Mouse (Mus musculus) heart, adult 8-10 months (tissue): ENCODE measurements around the gene Skor1. TPM values are rescaled to one million over a fixed set of nuclear protein-coding genes. Genes with fewer than 3 reads are reported as not detected.
A peak's percentile ranks its signal among the peaks of the same experiment; 100 is the strongest.

Source experiments
- DNase-seq: peaks from one replicate; pipeline ENCODE4 v3.0.0; 2022; ENCODE audit warnings: low spot score
- total RNA-seq, 4 experiments: library from RNA; stranded (reverse); gene quantifications; 2 replicates each; pipeline ENCODE4 v1.2.4; 2022

The Skor1 gene
- total RNA-seq, result under 1 TPM in 3 of 4 experiments, not detected in 1; 0.08 to 0.20 (median 0.12) TPM

GRCm38 (mm10) chr9:63148410-63149371, at the start of gene Skor1:
Gene Skor1 (minus strand): TSS chr9:63148961.
- no peak for DNase-seq

- no peak for DNase-seq
Observed at GRCm38 (mm10) chr9:63197252-63197651, 48.5 kb upstream of the Skor1 start.

- peak; percentile 2 for DNase-seq
Observed at GRCm38 (mm10) chr9:63196114-63196682, 47.4 kb upstream of the Skor1 start.

- no peak for DNase-seq
Observed at GRCm38 (mm10) chr9:63195523-63195922, 46.8 kb upstream of the Skor1 start.

GRCm38 (mm10) chr9:63194791-63195190, 46.0 kb upstream of the Skor1 start:
- DNase-seq, result peak; percentile 31

- DNase-seq, result no peak
Observed at GRCm38 (mm10) chr9:63192809-63193208, 44.0 kb upstream of the Skor1 start.

GRCm38 (mm10) chr9:63187310-63187709, 38.5 kb upstream of the Skor1 start:
- DNase-seq, result no peak

- DNase-seq, result no peak
Observed at GRCm38 (mm10) chr9:63185249-63185648, 36.5 kb upstream of the Skor1 start.

GRCm38 (mm10) chr9:63183864-63184263, 35.1 kb upstream of the Skor1 start:
- no peak for DNase-seq

GRCm38 (mm10) chr9:63182306-63182960, 33.7 kb upstream of the Skor1 start:
- no peak for DNase-seq

GRCm38 (mm10) chr9:63181337-63182178, 32.8 kb upstream of the Skor1 start:
- DNase-seq, result no peak

GRCm38 (mm10) chr9:63178296-63178695, 29.5 kb upstream of the Skor1 start:
- no peak for DNase-seq

- DNase-seq, result no peak
Observed at GRCm38 (mm10) chr9:63174001-63174721, 25.4 kb upstream of the Skor1 start.

GRCm38 (mm10) chr9:63171951-63172350, 23.2 kb upstream of the Skor1 start:
- no peak for DNase-seq

GRCm38 (mm10) chr9:63169127-63169526, 20.4 kb upstream of the Skor1 start:
- DNase-seq, result no peak

GRCm38 (mm10) chr9:63165070-63165469, 16.3 kb upstream of the Skor1 start:
- no peak for DNase-seq

- no peak for DNase-seq
Observed at GRCm38 (mm10) chr9:63163756-63164155, 15.0 kb upstream of the Skor1 start.

GRCm38 (mm10) chr9:63151949-63152348, 3.2 kb upstream of the Skor1 start:
- no peak for DNase-seq

- DNase-seq, result peak; percentile 29
Observed at GRCm38 (mm10) chr9:63151072-63151870, 2.5 kb upstream of the Skor1 start.
